Mouse (Mus musculus) bone marrow macrophage, adult 2 months (primary cell): ENCODE measurements around the gene Pnpla3.

Experiments
- CTCF ChIP-seq: IDR thresholded peaks from 2 replicates; pipeline ENCODE4 v1.5.1; 2012; ENCODE audit warnings: low read depth, mild to moderate bottlenecking, low read length, moderate library complexity
- POLR2A ChIP-seq: IDR thresholded peaks from 2 replicates; pipeline ENCODE4 v1.6.1; 2012; ENCODE audit warnings: mild to moderate bottlenecking, low read depth, low read length, borderline replicate concordance

DNA sequence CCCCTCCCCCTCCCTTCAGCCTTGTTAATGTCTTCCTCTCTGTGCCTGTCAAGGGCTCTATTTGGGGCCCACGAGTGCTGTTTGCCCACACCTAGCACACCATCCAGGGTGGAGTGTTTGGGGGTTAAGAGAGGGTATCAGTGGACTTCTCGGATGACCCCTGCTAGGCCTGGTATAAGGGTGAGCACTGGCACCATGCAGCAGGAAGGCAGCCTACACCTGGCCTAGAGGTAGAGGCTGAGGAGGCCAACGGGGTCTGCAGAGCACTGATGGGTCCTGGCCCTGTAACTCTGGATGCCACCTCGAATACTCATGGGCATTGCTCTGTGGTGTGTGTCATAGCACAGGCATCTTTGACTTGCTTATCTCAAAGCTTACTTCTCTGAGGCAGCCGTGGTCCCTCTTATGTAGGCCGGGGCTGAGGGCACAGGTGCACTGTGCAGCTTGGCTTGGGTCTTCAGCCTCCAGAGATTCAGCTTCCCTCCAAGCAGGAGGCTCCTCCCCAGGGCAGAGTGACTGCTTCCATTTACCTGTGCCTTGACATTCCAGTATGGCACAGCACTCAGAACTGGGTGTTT lies 45.6 kb downstream of the Pnpla3 start:
- TF ChIP-seq POLR2A: no peak
- TF ChIP-seq CTCF: no peak
